Mouse (Mus musculus) kidney, adult 2 months (tissue): ENCODE results near the gene Nipa2. TPM values are rescaled to one million over a fixed set of nuclear protein-coding genes. Genes with fewer than 3 reads are reported as not detected.
A peak's percentile ranks its signal among the peaks of the same experiment; 100 is the strongest.

Source experiments
- DNase-seq: peaks from one replicate; pipeline ENCODE4 v3.0.0; 2021
- H3K27ac ChIP-seq: fragments of 200-500 bp; 2 replicates; pipeline ENCODE4 v1.5.1; 2012; ENCODE audit warnings: low read depth, low read length, control low read depth, inconsistent platforms; ENCODE audit not compliant: insufficient read depth
- H3K27me3 ChIP-seq: fragments of 200-500 bp; replicated peaks from 2 replicates; pipeline ENCODE4 v1.6.1; 2012; ENCODE audit warnings: mild to moderate bottlenecking, moderate library complexity, low read length, inconsistent platforms; ENCODE audit not compliant: control insufficient read depth, insufficient read depth
- H3K36me3 ChIP-seq: fragments of 200-500 bp; 2 replicates; pipeline ENCODE4 v1.6.1; 2012; ENCODE audit warnings: mild to moderate bottlenecking, moderate library complexity, low read length, inconsistent platforms; ENCODE audit not compliant: control insufficient read depth, insufficient read depth
- H3K4me1 ChIP-seq: fragments of 200-500 bp; 2 replicates; pipeline ENCODE4 v1.6.1; 2011; ENCODE audit warnings: low read length; ENCODE audit not compliant: control insufficient read depth, insufficient read depth
- H3K4me3 ChIP-seq: fragments of 200-500 bp; 2 replicates; pipeline ENCODE4 v1.5.1; 2011; ENCODE audit warnings: mild to moderate bottlenecking, low read depth, low read length, control low read depth; ENCODE audit not compliant: insufficient read depth
- CTCF ChIP-seq: fragments of 200-500 bp; conservative IDR thresholded peaks from 2 replicates; pipeline ENCODE4 v1.5.1; 2011; ENCODE audit warnings: low read depth, mild to moderate bottlenecking, control low read depth, low read length, moderate library complexity, mixed read lengths; ENCODE audit not compliant: insufficient read depth, insufficient read length
- POLR2A ChIP-seq: fragments of 200-500 bp; IDR thresholded peaks from one replicate; pipeline ENCODE4 v1.6.1; 2011; ENCODE audit warnings: low read depth, low read length, control low read depth
- WGBS: fragments of 180-500 bp; shearing (Covaris S2); methylation state at CpG from one replicate; pipeline ENCODE4 v1.1.7; 2018; 5-methylcytosine and 5-hydroxymethylcytosine counted together
- polyA plus RNA-seq: library from polyadenylated mRNA; depleted of rRNA; stranded (reverse); fragments of >200 nt; gene quantifications from 2 replicates; pipeline ENCODE4 v1.2.3, GENCODE M21; 2012; rRNA removed

Gene Nipa2
- polyA plus RNA-seq, 1 experiment = 10.3 TPM

DNA sequence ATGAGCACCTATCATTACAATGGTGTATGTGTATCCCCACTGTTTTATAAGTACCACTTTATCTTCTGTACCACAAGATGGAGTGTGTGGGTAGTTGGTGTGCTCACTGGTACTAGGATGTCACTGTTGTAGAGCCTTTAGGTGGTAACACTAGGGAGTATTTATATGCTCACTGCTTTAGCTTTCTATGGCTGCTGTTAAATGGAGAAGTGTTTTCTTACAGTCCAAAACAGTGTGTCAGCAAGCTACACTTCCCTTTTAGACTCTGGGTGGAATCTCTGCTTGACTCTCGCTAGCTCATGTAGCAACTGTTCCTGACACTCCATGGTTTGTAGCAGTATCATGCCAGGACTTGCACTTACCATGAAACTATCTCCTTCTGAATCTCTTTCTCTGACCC lies 52.8 kb downstream of the Nipa2 start:
- Histone ChIP-seq H3K4me1 (peaks cover 7% of the 10 kb centered on the region; the same call in 1 of the 2 replicates), H3K27me3 (no peaks in the 10 kb centered on the region), H3K4me3 (no peak overlapping the region), H3K36me3 (peaks cover 11% of the 10 kb centered on the region), H3K27ac (no peak overlapping the region)
- TF ChIP-seq CTCF (no peak), POLR2A (no peak)
- DNase-seq = no peak
- 97% methylated on average over 1 of the region's 1 CpGs for WGBS

DNA sequence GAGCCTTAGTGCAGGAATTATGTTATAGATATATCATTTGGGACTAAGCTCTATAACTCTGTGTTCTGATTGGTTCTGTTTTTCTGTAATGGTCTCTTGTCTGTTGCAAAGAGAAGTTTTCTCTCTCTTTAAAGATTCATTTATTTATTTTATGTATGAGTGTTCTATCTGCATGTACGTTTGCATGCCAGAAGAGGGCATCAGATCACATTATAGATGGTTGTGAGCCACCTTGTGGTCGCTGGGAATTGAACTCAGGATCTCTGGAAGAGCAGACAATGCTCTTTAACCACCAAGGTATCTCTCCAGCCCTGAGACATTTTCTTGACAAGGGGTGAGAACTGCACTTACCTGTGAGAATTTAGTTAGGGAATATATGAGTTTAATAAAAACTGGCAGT lies 56.8 kb downstream of the Nipa2 start:
- no peak for TF ChIP-seq POLR2A
- no peak for TF ChIP-seq CTCF
- Histone ChIP-seq H3K36me3 (peaks cover 9% of the 10 kb centered on the region), H3K4me3 (no peak overlapping the region), H3K27ac (no peak overlapping the region), H3K4me1 (peaks cover 3% of the 10 kb centered on the region; the same call in 1 of the 2 replicates), H3K27me3 (no peaks in the 10 kb centered on the region)
- WGBS = 82% methylated on average over 2 of the region's 2 CpGs
- DNase-seq = no peak

DNA sequence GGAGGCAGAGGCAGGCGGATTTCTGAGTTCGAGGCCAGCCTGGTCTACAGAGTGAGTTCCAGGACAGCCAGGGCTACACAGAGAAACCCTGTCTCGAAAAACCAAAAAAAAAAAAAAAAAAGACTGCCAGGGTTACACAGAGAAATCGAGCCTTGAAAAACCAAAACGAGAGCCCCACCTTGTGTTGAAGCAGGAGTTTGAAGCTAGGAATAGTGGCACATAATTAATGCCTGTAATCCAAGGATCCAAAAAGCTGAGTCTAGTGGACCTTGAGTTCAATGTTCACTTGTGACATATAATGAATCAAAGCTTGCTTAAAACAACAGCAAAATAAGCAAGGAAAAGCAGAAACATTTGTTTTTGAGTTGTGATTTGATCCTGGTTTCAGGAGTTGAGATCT lies 58.5 kb downstream of the Nipa2 start:
- TF ChIP-seq CTCF = no peak
- no peak for TF ChIP-seq POLR2A
- Histone ChIP-seq H3K4me3 (no peak overlapping the region), H3K27ac (no peak overlapping the region), H3K27me3 (no peaks in the 10 kb centered on the region), H3K4me1 (no peaks in the 10 kb centered on the region), H3K36me3 (peaks cover 9% of the 10 kb centered on the region)
- DNase-seq = no peak
- WGBS = 66% methylated on average over 5 of the region's 5 CpGs

DNA sequence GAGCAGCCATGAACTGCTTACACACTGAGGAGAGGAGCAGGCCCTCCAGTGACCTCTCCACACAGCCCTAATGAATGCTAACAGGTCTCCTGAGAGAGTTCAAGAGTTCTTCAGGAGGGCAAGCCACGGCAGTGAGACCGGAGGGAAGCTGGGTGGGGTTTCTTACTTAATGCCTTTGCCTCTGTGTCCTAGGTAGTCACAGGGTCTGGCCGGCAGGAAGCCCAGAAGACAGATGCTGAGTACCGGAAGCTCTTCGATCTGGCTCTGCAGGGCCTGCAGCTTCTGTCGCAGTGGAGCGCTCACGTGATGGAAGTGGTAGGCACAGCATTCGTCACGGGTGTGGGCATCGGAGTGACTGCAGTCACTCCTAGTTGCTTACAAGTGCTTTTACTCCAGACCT lies 70.5 kb downstream of the Nipa2 start:
- no peak overlapping the region for H3K27ac ChIP-seq
- no peak for TF ChIP-seq POLR2A
- H3K4me3 ChIP-seq = no peak overlapping the region
- 68% methylated on average over 11 of the region's 11 CpGs for WGBS
- no peaks in the 10 kb centered on the region for H3K27me3 ChIP-seq
- H3K36me3 ChIP-seq = peaks cover 3% of the 10 kb centered on the region
- no peaks in the 10 kb centered on the region for H3K4me1 ChIP-seq
- peak; percentile 46 for DNase-seq

DNA sequence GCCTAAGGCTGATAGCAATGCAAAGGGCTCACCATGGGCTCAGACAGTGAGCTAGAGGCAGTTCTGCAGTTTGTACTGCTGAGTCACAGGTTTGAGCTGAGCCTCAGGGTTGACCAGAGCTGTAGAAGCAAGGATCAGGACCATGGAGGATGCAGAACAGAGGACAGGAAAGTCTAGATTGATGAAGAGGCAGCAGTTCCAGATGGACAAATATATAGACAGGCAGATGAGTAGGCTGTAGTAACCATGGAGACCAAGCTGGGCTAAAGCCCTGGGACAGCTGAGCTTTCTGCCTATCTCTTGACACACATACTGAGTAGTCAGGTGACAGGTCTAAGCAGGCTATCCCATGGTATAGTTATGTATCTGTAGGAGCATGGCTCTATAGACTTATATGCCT lies 71.5 kb downstream of the Nipa2 start:
- no peak for TF ChIP-seq CTCF
- TF ChIP-seq POLR2A = no peak
- H3K36me3 ChIP-seq = peaks cover 3% of the 10 kb centered on the region
- no peak for DNase-seq
- no peak overlapping the region for H3K27ac ChIP-seq
- H3K27me3 ChIP-seq = no peaks in the 10 kb centered on the region
- H3K4me1 ChIP-seq = no peaks in the 10 kb centered on the region
- no peak overlapping the region for H3K4me3 ChIP-seq

DNA sequence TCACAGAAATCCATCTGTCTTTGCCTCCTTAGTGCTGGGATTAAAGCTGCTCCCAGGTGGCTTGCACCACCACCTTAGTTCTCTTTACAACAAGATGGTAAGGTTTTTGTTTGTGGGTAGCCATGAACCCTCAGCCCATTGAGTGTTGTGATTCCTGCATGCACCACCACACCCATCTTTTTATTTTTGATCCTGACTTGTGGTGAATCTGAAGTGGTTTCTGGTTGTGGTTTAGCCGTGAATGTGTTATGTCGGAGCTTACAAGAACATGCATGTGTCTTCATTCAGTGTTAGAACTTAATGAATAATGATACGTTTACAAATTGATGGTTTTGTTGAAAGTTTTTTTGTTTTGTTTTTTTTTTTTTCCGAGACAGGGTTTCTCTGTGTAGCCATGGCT lies 72.3 kb downstream of the Nipa2 start:
- TF ChIP-seq POLR2A (no peak), CTCF (no peak)
- peaks cover 3% of the 10 kb centered on the region for H3K36me3 ChIP-seq
- 91% methylated on average over 4 of the region's 4 CpGs for WGBS

DNA sequence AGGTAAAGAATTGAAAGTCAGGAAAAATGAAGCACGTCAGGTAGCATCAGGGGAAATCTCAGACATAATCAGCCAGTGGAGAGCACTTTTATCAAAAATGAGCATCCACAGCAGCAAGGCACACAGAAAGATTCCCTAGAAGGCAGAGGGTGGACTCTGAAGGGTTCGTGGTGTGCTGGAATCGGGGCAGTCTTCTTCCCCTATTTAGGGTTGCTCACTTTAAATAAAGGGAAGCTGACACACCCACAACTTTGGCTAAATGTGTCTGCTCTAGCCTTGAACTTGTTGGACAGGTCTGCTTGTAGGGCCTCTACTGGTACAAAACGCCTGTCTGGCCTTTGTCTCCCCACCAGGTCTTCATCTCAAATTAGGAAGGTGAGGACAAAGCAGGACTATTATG lies 73.7 kb downstream of the Nipa2 start:
- WGBS = 96% methylated on average over 4 of the region's 4 CpGs
- Histone ChIP-seq H3K36me3 (peaks cover 4% of the 10 kb centered on the region), H3K4me1 (no peaks in the 10 kb centered on the region), H3K27me3 (no peaks in the 10 kb centered on the region), H3K27ac (no peak overlapping the region), H3K4me3 (no peak overlapping the region)
- no peak for DNase-seq
- no peak for TF ChIP-seq POLR2A
- TF ChIP-seq CTCF = no peak

More for the DNA sequence above, 72.3 kb downstream of the Nipa2 start:
- Histone ChIP-seq H3K4me3 (no peak overlapping the region), H3K4me1 (no peaks in the 10 kb centered on the region), H3K27ac (no peak overlapping the region), H3K27me3 (no peaks in the 10 kb centered on the region)
- DNase-seq = no peak

Other genes starting within 250 kb of the Nipa2 start
- 1.2 and 5.0 TPM in 2 replicates for gene Siglech, start 194.3 kb downstream of the Nipa2 start, polyA plus RNA-seq
- 2.3 and 3.4 TPM in 2 replicates for gene Tubgcp5, start 168.3 kb downstream of the Nipa2 start, polyA plus RNA-seq
- gene Cyfip1, start 120.7 kb downstream of the Nipa2 start, polyA plus RNA-seq = 28.5 and 32.7 TPM in 2 replicates
- gene Nipa1, start 57.5 kb upstream of the Nipa2 start, polyA plus RNA-seq = 3.6 and 4.5 TPM in 2 replicates
- 16.1 and 19.0 TPM in 2 replicates for gene Herc2, start 87.7 kb upstream of the Nipa2 start, polyA plus RNA-seq